Mouse (Mus musculus) embryonic fibroblast, embryonic 13.5 days (primary cell): ENCODE results near the gene Ogfod3. TPM values are rescaled to one million over a fixed set of nuclear protein-coding genes. Genes with fewer than 3 reads are reported as not detected.
A peak's percentile ranks its signal among the peaks of the same experiment; 100 is the strongest.

Experiments
- H3K27ac ChIP-seq: 2 replicates; pipeline ENCODE4 v1.5.1; 2012; ENCODE audit warnings: low read length, control low read depth, inconsistent platforms; ENCODE audit not compliant: insufficient read depth
- H3K4me1 ChIP-seq: 2 replicates; pipeline ENCODE4 v1.6.1; 2011; ENCODE audit warnings: low read length; ENCODE audit not compliant: control insufficient read depth, insufficient read depth
- H3K4me3 ChIP-seq: 2 replicates; pipeline ENCODE4 v1.5.1; 2011; ENCODE audit warnings: mild to moderate bottlenecking, control low read depth, low read length; ENCODE audit not compliant: insufficient read depth
- CTCF ChIP-seq: IDR thresholded peaks from 2 replicates; pipeline ENCODE4 v1.5.1; 2011; ENCODE audit warnings: mild to moderate bottlenecking, control low read depth, low read length, moderate library complexity, borderline replicate concordance; ENCODE audit not compliant: insufficient read depth
- POLR2A ChIP-seq: IDR thresholded peaks from 2 replicates; pipeline ENCODE4 v1.6.1; 2011; ENCODE audit warnings: low read depth, mild to moderate bottlenecking, control low read depth, low read length, moderate library complexity
- polyA plus RNA-seq: library from polyadenylated mRNA; stranded (reverse); fragments of >200 nt; gene quantifications from 2 replicates; pipeline ENCODE4 v1.2.4, GENCODE M21; 2011; ENCODE audit warnings: low read depth; ENCODE audit not compliant: missing spikeins, insufficient read length

The Ogfod3 gene
- polyA plus RNA-seq: 3.6 and 4.5 TPM in 2 replicates

DNA sequence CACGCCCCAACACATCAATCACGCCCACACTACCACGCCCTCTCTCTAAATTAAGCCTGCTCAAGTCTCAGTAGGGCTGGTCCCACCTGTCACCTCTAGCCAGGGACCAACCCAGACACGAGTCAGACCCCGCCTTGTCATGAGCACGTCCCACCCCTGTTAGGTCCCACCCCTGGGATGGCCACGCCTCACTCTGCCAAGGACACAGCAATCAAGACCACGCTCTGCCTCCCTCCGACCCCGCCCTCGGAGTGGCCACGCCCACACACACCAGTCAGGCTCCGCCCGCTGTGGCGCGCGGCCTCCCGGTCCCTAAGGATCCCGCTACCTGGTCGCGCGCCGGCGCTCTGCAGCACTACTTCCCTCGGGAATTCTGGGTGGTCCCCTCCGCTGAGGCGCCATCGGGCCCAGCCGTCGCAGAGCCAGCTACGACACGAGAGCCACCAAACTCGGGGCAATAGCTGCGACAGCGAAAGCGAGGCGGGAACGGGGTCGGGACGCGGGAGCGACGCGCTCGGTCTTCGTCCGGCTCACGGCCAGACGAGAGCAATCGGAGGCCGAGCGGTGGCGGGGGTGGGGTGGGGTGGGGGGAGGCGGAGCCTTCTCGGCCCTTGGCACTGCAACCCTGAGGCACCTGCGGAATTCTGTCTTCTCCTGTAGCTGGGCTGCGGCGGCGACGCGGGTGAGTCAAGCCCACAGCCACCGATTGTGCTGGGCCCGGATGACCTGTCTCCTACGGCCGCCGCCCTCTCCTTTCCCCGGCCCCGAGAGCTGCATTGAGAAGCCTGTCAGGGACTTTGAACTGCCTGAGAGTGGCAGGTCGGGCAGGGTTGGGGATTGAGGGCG is at the start of gene Ogfod3, which contains the start of gene Hexdc:
Gene Ogfod3, minus strand, starts transcription at position 551 of the 846 bp plus-strand sequence.
Gene Hexdc, plus strand, starts transcription at position 273 of the 846 bp plus-strand sequence.
- TF ChIP-seq POLR2A (peak; percentile 62), CTCF (no peak)
- Histone ChIP-seq H3K4me3 (peak within 1 kb of the TSS; percentile 83), H3K27ac (no peak within 1 kb of the TSS), H3K4me1 (no peaks in the 10 kb centered on the region)

DNA sequence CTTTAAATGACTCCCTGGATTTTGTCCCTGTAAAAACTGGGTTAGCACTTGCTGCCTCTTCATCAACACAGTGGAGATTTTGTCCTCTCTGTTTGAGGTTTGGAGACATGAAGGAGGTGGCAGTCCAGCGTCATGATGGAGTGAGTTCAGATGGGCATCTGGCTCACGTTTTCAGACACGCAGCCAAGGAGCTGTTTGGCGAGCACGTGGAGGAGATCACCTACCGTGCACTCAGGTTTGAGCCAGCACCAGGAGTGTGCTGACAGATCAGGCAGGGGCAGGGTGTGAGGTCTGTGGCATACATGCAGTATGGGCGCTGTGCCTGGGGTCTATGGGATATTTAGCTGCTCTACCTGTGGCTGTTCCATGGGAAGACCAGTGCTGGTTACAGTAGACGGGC is 45.7 kb upstream of the Ogfod3 start:
- no peaks in the 10 kb centered on the region; the same call in 1 of the 2 replicates for H3K4me1 ChIP-seq
- H3K4me3 ChIP-seq: no peak overlapping the region
- TF ChIP-seq CTCF: no peak
- TF ChIP-seq POLR2A: no peak
- no peak overlapping the region for H3K27ac ChIP-seq

DNA sequence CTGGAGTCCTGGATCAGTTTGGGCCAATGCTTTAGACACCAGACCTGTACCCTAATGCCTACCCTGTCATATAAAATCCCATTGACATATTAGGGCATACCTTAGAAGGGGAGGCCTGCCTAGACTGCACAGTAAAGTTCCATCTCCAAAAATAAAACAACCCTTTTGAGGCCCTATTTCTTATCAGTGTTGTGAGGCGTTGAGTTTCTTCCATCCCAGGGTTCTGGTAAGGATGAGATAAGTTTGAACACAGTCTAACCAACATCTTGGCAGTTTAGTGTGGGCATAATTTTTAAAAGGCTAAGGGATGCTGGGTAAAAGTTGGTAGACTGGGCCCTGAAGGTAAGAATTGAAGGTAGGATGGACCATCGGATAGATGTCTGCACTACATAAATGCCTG is 35.2 kb upstream of the Ogfod3 start:
- H3K4me3 ChIP-seq: no peak overlapping the region
- no peak for TF ChIP-seq POLR2A
- TF ChIP-seq CTCF: no peak
- H3K4me1 ChIP-seq: peaks cover 2% of the 10 kb centered on the region; the same call in 1 of the 2 replicates
- no peak overlapping the region for H3K27ac ChIP-seq

GRCm38 (mm10) chr11:121237345-121238128 is 33.0 kb upstream of the Ogfod3 start:
- H3K4me1 ChIP-seq: peaks cover 2% of the 10 kb centered on the region; the same call in 1 of the 2 replicates
- H3K27ac ChIP-seq: peak overlapping the region; percentile 11
- H3K4me3 ChIP-seq: peak overlapping the region; percentile 86
- no peak for TF ChIP-seq POLR2A
- TF ChIP-seq CTCF: peak; percentile 57; the same call in 1 of the 2 replicates

DNA sequence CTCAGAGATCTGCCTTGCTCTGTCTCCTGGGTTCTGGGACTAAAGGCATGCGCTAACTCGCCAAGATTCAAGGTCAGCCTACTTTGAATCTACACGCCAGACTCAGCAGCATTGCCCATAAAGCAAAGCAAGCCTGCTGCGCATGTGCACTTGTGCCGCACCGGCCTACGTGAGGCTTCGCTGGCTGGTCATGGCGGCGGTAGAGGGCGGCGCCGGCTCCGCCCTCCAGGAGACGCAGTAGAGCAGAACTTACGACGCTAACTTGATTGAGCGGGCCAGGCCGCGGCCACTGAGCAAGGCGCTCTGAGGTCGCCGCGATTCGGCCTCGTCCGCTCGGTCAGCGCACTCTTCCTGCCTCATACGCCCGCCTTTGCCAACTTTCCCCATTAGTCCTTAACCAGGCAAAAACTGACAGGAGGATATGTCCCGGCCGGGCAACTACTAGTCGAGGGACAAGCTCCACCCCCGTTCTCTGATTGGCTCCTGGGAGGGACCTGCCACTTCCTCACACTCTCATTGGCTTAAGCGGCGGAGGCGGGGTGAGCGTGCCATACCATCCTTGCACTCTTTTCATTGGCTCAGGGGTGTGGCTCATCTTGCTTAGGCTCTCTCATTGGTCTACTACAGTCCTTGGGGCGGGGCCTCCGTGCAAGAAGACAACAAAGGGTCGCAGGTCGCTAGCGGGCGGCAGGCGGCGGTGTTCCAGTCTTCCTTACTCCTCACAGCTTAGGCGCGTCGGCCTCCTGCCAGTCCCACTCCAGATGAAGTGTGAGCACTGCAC is 32.2 kb upstream of the Ogfod3 start, which contains the start of gene Narf:
Gene Narf, plus strand, starts transcription at position 690 of the 781 bp plus-strand sequence.
- Histone ChIP-seq H3K4me3 (peak within 1 kb of the TSS; percentile 86), H3K27ac (peak within 1 kb of the TSS; percentile 92), H3K4me1 (peaks cover 2% of the 10 kb centered on the region; the same call in 1 of the 2 replicates)
- TF ChIP-seq CTCF (peak; percentile 55; the same call in 1 of the 2 replicates), POLR2A (peak; percentile 96)

DNA sequence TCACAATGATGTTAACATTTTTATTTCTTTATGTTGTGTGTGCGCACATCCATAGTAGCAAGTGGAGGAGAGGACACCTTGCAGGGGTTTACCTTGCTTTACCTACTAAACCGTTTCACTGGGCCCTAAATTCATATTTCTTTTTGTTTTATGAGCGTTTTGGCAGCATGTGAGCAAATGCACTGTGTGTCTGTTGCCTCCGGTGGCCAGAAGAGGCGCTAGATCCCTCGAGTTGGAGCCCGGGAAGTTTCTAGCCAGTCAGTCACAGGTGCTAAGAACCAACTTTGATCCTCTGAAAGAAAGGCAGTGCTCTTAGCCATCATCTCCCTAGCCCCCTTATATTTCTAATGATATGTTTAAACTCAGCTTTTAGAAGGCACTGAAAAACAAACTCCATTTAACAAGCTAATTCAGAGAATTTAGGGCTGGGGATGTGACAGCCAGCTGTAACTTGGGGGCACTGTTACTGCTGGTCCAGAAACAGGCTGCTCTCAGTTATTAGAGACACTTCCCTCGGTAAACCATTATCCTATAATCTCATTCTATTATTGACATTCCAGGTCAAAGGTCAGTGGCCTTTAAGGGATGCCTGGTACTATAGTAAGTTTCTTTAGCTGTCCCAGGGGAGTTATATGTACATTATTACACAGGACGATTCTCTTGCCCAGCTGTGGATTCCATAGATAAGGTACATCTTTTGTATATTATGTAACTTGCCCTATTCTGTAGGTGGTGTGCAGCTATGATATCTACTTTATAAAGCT is 31.1 kb upstream of the Ogfod3 start:
- Histone ChIP-seq H3K4me3 (no peak overlapping the region), H3K27ac (no peak overlapping the region), H3K4me1 (peaks cover 2% of the 10 kb centered on the region; the same call in 1 of the 2 replicates)
- TF ChIP-seq POLR2A (no peak), CTCF (peak; percentile 36; the same call in 1 of the 2 replicates)

DNA sequence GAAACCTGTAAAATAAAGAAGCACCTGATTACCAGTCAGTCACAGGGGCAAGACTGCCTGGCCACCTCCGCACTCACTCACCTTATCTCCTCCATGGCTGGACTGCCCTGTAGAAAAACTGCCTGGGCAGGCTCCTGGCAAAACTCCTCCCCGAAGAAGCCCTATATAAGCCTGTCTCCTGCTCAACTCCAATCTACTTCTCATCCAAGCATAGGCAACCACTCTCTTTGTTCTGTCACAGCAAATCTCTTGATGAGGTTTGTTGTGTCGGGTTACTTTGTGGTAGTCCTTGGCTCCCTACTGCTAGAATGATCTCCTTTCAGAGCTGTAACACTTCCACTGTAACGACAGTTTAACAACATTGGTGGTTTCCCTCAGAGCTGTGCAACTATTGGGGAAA is 28.2 kb upstream of the Ogfod3 start:
- Histone ChIP-seq H3K4me1 (peaks cover 3% of the 10 kb centered on the region; the same call in 1 of the 2 replicates), H3K27ac (no peak overlapping the region), H3K4me3 (no peak overlapping the region)
- TF ChIP-seq POLR2A (no peak), CTCF (no peak)

DNA sequence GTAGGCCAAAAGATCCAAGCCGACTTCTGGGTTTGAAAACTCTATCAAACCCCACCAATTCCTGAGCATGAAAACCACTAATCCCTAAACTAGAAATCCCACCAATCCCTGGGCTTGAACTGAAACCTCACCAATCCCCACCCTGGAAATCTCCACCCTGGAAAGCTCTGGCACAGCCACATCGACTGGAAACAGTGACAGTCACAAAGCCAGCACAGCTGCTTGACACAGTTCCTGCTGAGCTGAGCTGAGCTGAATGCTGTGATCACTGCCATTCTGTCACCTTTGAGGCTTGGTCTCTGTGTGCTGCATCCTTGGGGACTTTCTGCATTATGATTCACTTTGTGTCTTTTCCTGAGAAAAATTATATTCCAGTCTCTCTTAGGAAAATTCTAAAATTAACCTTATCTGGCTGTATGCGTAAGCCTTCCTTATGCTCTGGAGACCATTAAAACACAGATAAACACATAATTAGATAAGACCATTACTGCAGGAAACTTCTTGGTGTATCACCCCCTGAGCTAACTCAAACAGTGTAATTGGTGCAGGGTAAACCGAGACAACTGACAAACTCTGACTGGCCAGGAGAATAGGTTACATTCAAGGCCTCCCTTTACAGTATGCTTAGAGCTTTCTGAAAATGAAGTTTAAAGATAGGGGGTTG is 27.2 kb upstream of the Ogfod3 start:
- Histone ChIP-seq H3K4me1 (peaks cover 4% of the 10 kb centered on the region; the same call in 1 of the 2 replicates), H3K4me3 (no peak overlapping the region), H3K27ac (no peak overlapping the region)
- TF ChIP-seq POLR2A: no peak
- TF ChIP-seq CTCF: no peak
